Mouse (Mus musculus) neural tube, embryonic 11.5 days (tissue): Measurements from ENCODE around the gene Hsph1. TPM values are rescaled to one million over a fixed set of nuclear protein-coding genes. Genes with fewer than 3 reads are reported as not detected.

Experiments used
- ATAC-seq: fragments of 200-750 bp; cut with Nextera tagmentation; 2 replicates; pipeline ENCODE4 v1.8.0; 2017; ENCODE audit warnings: moderate number of reproducible peaks, mild to moderate bottlenecking, moderate TSS enrichment, moderate library complexity; ENCODE audit not compliant: insufficient read depth, low FRiP score, low TSS enrichment
- DNase-seq: peaks from one replicate; pipeline ENCODE4 v3.0.0-alpha.2; 2015; ENCODE audit warnings: low spot score
- H3K27ac ChIP-seq: fragments of 300-500 bp; sonication (generic); 2 replicates; pipeline ENCODE4 v1.5.1; 2014; ENCODE audit warnings: low read depth, mild to moderate bottlenecking, low read length
- H3K27me3 ChIP-seq: fragments of 300-500 bp; sonication (generic); 2 replicates; pipeline ENCODE4 v1.6.1; 2014; ENCODE audit warnings: mild to moderate bottlenecking, low read length, mixed read lengths; ENCODE audit not compliant: control insufficient read depth, insufficient read depth
- H3K36me3 ChIP-seq: fragments of 300-500 bp; sonication (generic); 2 replicates; pipeline ENCODE4 v1.6.1; 2014; ENCODE audit warnings: mild to moderate bottlenecking, low read length, moderate library complexity, mixed read lengths; ENCODE audit not compliant: control insufficient read depth, insufficient read depth
- H3K4me1 ChIP-seq: fragments of 300-500 bp; sonication (generic); 2 replicates; pipeline ENCODE4 v1.6.1; 2014; ENCODE audit warnings: low read length, mixed read lengths; ENCODE audit not compliant: control insufficient read depth, insufficient read depth
- H3K4me2 ChIP-seq: fragments of 300-500 bp; sonication (generic); 2 replicates; pipeline ENCODE4 v1.6.1; 2014; ENCODE audit warnings: low read depth, mild to moderate bottlenecking, moderate library complexity
- H3K4me3 ChIP-seq: fragments of 300-500 bp; sonication (generic); 2 replicates; pipeline ENCODE4 v1.5.1; 2014; ENCODE audit warnings: low read depth, low read length
- H3K9ac ChIP-seq: fragments of 300-500 bp; sonication (generic); 2 replicates; pipeline ENCODE4 v1.6.1; 2014; ENCODE audit warnings: mild to moderate bottlenecking, low read length
- H3K9me3 ChIP-seq: fragments of 300-500 bp; sonication (generic); 2 replicates; pipeline ENCODE4 v1.6.1; 2016; ENCODE audit warnings: low read length; ENCODE audit not compliant: control insufficient read depth
- WGBS: fragments of 180-500 bp; shearing (Covaris S2); extraction: QIAGEN DNeasy Blood & Tissue Kit; methylation state at CpG from one replicate; pipeline ENCODE4 v1.1.7; 2014; 5-methylcytosine and 5-hydroxymethylcytosine counted together
- polyA plus RNA-seq: library from polyadenylated mRNA; unstranded; fragments of >200 nt; fragmentation: Nextera tagmentation; extraction: Ambion mirVana; gene quantifications from 2 replicates; pipeline ENCODE4 v1.2.1, GENCODE M21; 2014

The Hsph1 gene
- polyA plus RNA-seq, 1 experiment from 2014 or later: 139 TPM

DNA sequence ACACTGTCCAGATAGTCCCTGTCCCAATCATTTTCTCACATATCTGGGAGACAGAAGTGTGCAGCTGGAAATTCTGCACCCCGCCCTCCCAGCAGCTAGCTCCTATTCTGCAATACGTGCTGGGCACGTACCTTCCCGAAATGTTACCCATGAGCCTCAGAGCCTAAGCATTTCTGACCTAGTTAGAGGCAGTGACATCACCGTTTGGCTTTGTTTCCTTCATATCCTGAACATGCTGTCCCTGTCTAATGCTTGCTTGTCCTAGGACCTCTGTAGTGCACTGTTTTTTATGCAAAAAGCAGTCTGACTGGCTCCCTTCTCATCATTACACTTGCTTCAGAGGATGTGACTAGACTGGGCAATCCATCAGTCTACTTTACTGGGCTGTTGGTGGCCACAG lies 69.2 kb downstream of the Hsph1 start:
- no peak for DNase-seq
- H3K4me1 ChIP-seq: no peaks in the 10 kb centered on the region
- WGBS: 83% methylated on average over 5 of the region's 5 CpGs

DNA sequence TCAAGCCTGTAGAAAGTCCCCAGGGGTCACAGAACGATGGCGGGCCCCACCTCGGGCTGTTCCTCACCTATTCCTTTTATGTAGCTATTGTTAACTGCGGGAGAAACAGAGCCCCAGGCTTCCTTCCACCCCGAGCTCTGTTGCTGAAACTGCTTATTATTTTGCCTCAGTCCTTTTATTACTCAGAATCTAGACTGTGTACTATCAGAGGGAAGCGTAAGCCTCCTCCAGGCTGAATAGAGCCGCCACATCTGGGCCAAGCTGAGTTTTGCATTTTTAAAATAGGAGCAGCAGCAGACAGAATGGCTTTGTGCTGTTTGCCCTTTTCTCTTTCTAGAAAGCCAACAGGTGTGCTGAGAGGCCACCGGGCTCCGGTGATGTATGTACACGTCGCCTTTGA lies 70.2 kb downstream of the Hsph1 start:
- peaks cover 3% of the 10 kb centered on the region; the same call in 1 of the 2 replicates for H3K4me1 ChIP-seq
- DNase-seq (no peak), ATAC-seq (no peak)
- no peak overlapping the region for H3K4me2 ChIP-seq
- 57% methylated on average over 11 of the region's 11 CpGs for WGBS
- no peaks in the 10 kb centered on the region for H3K27me3 ChIP-seq
- no peaks in the 10 kb centered on the region for H3K9me3 ChIP-seq
- no peaks in the 10 kb centered on the region for H3K36me3 ChIP-seq
- H3K9ac ChIP-seq: no peak overlapping the region
- H3K27ac ChIP-seq: no peak overlapping the region
- no peak overlapping the region for H3K4me3 ChIP-seq

More for the DNA sequence above, 69.2 kb downstream of the Hsph1 start:
- ATAC-seq: no peak
- H3K4me2 ChIP-seq: no peak overlapping the region
- H3K36me3 ChIP-seq: no peaks in the 10 kb centered on the region
- no peaks in the 10 kb centered on the region for H3K9me3 ChIP-seq
- no peak overlapping the region for H3K4me3 ChIP-seq
- H3K9ac ChIP-seq: no peak overlapping the region
- H3K27ac ChIP-seq: no peak overlapping the region
- no peaks in the 10 kb centered on the region for H3K27me3 ChIP-seq

Other genes with a start within 250 kb of the Hsph1 start
- 0.16 and 0.28 TPM in 2 replicates for gene Medag, start 224.6 kb downstream of the Hsph1 start, polyA plus RNA-seq
- gene Tex26, start 196.7 kb downstream of the Hsph1 start, polyA plus RNA-seq: 0.49 and 1.4 TPM in 2 replicates
- not detected in 2 replicates for gene Wdr95, start 107.7 kb downstream of the Hsph1 start, polyA plus RNA-seq
- 14.8 and 19.3 TPM in 2 replicates for gene B3glct, start 41.9 kb upstream of the Hsph1 start, polyA plus RNA-seq